Mouse (Mus musculus) activated CD4-positive, CD25-positive, alpha-beta regulatory T cell, adult 4 months (primary cell): ENCODE results near the gene Zfp990. TPM values are rescaled to one million over a fixed set of nuclear protein-coding genes. Genes with fewer than 3 reads are reported as not detected.

Experiments
- polyA plus RNA-seq, 2 experiments: library from polyadenylated mRNA; unstranded; fragments of 100-300 nt; shearing (Covaris generic); gene quantifications; one replicate each; pipeline ENCODE4 v1.2.1; 2017

Zfp990 gene
- polyA plus RNA-seq, 2 experiments from 2014 or later = 9.8 TPM; not detected in 1

Other genes with a start within 250 kb of the Zfp990 start
- gene Tnfrsf8, start 195.6 kb upstream of the Zfp990 start, polyA plus RNA-seq = 10 to 100 TPM in 1 of 2 experiments, 1 to 10 TPM in 1; 6.3 to 14.2 TPM
- gene Gm13212, start 74.4 kb downstream of the Zfp990 start, polyA plus RNA-seq = 10 to 100 TPM; 12.1 to 15.2 TPM
- under 1 TPM in 1 of 2 experiments, not detected in 1; 0.25 TPM for gene Zfp980, start 159.9 kb downstream of the Zfp990 start, polyA plus RNA-seq